Mouse (Mus musculus): Measurements from ENCODE around the gene 1700034J05Rik. TPM values are rescaled to one million over a fixed set of nuclear protein-coding genes. Genes with fewer than 3 reads are reported as not detected.
A peak's percentile ranks its signal among the peaks of the same experiment; 100 is the strongest.

Gene 1700034J05Rik
- polyA plus RNA-seq (2012; rRNA removed) = not detected in 2 replicates
- polyA plus RNA-seq (2014; fragmentation: Nextera tagmentation; extraction: Ambion mirVana) = 0.21 and 0.56 TPM in 2 replicates

GRCm38 (mm10) chr6:146954258-146954657 is at the start of gene 1700034J05Rik:
TSS of gene 1700034J05Rik (minus strand) at chr6:146954422.
- H3K4me3 ChIP-seq (replicated peaks; ENCODE audit: low read length) = no peak within 1 kb of the TSS
- H3K4me1 ChIP-seq (ENCODE audit: control insufficient read depth, insufficient read depth, low read length) = peaks cover 4% of the 10 kb centered on the region; the same call in 1 of the 2 replicates
- no peak within 1 kb of the TSS for H3K9ac ChIP-seq (ENCODE audit: low read depth, low read length, severe bottlenecking)
- no peak for DNase-seq (ENCODE audit: low spot score)
- no peaks in the 10 kb centered on the region for H3K9me3 ChIP-seq (ENCODE audit: control insufficient read depth, low read length)
- TF ChIP-seq POLR2A (IDR thresholded peaks at IDR 0.05; ENCODE audit: borderline replicate concordance, extremely low read depth, insufficient read depth, insufficient read length) = no peak
- no peaks in the 10 kb centered on the region for H3K36me3 ChIP-seq (ENCODE audit: control insufficient read depth, insufficient read depth, low read length)
- WGBS = 100% methylated on average over 1 of the region's 1 CpGs
- H3K27me3 ChIP-seq (ENCODE audit: control insufficient read depth, insufficient read depth, low read length) = no peaks in the 10 kb centered on the region
- ATAC-seq (ENCODE audit: low FRiP score, low read depth) = 0 out of 2 replicates have a peak, but pooled peaks have one; percentile 23
- H3K4me2 ChIP-seq (replicated peaks; ENCODE audit: low read depth, low read length, severe bottlenecking) = no peak within 1 kb of the TSS
- no peak within 1 kb of the TSS for H3K27ac ChIP-seq (replicated peaks; ENCODE audit: low read depth, low read length)

GRCm38 (mm10) chr6:146999755-147000154 is 45.5 kb upstream of the 1700034J05Rik start:
- Histone ChIP-seq H3K4me3 (replicated peaks; ENCODE audit: low read length) (no peak overlapping the region), H3K27ac (replicated peaks; ENCODE audit: low read depth, low read length) (no peak overlapping the region), H3K9ac (ENCODE audit: low read depth, low read length, severe bottlenecking) (no peak overlapping the region), H3K36me3 (ENCODE audit: control insufficient read depth, insufficient read depth, low read length) (peaks cover 66% of the 10 kb centered on the region), H3K27me3 (ENCODE audit: control insufficient read depth, insufficient read depth, low read length) (no peaks in the 10 kb centered on the region), H3K9me3 (ENCODE audit: control insufficient read depth, low read length) (no peaks in the 10 kb centered on the region), H3K4me1 (ENCODE audit: control insufficient read depth, insufficient read depth, low read length) (no peaks in the 10 kb centered on the region), H3K4me2 (replicated peaks; ENCODE audit: low read depth, low read length, severe bottlenecking) (no peak overlapping the region)
- no peak for TF ChIP-seq POLR2A (IDR thresholded peaks at IDR 0.05; ENCODE audit: borderline replicate concordance, extremely low read depth, insufficient read depth, insufficient read length)
- ATAC-seq (ENCODE audit: low FRiP score, low read depth) = no peak
- 65% methylated on average over 2 of the region's 2 CpGs for WGBS
- no peak for DNase-seq (ENCODE audit: low spot score)

DNA sequence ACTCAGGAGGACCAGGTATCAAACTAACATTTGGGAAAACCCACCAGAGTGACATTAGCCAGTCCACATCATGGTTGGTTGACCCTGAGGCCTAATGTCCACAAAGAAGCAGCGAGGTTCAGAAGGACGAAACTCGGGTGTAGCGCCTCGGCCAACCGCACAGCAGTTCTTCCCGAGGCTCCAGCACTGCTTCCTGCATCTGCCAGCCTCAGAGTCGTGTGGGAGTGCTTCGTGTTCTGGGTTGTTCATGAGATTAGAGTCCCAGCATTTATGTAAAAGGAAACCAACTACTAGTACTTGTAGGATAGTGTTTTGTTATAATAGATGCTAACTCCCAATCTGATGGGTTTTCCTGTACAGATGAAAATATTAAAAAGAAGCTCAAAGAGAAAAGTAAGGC is 45.1 kb upstream of the 1700034J05Rik start:
- DNase-seq (ENCODE audit: low spot score) (no peak), ATAC-seq (ENCODE audit: low FRiP score, low read depth) (no peak)
- Histone ChIP-seq H3K27me3 (ENCODE audit: control insufficient read depth, insufficient read depth, low read length) (no peaks in the 10 kb centered on the region), H3K27ac (replicated peaks; ENCODE audit: low read depth, low read length) (no peak overlapping the region), H3K4me3 (replicated peaks; ENCODE audit: low read length) (no peak overlapping the region), H3K9ac (ENCODE audit: low read depth, low read length, severe bottlenecking) (no peak overlapping the region), H3K9me3 (ENCODE audit: control insufficient read depth, low read length) (no peaks in the 10 kb centered on the region), H3K4me2 (replicated peaks; ENCODE audit: low read depth, low read length, severe bottlenecking) (no peak overlapping the region), H3K4me1 (ENCODE audit: control insufficient read depth, insufficient read depth, low read length) (no peaks in the 10 kb centered on the region), H3K36me3 (ENCODE audit: control insufficient read depth, insufficient read depth, low read length) (peaks cover 66% of the 10 kb centered on the region)
- WGBS = 91% methylated on average over 9 of the region's 9 CpGs
- no peak for TF ChIP-seq POLR2A (IDR thresholded peaks at IDR 0.05; ENCODE audit: borderline replicate concordance, extremely low read depth, insufficient read depth, insufficient read length)

DNA sequence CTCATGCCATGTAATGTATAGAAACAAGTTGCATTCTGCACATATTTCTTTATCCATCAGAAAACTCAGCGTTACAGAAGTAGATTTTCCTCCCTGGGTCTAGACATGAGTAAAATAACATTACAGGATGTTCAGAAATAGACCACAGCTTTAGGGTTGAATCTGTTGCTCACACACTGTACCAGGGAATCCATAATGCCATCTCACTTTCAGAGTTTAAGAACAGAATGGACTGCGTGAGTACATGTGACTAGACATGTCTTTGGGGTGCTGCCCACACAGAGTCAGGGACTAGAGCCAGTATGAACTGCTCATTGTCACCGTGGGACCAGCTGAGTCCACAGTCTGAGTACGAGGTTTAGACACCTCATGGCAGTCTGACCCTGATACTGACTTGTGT is 44.5 kb upstream of the 1700034J05Rik start:
- DNase-seq (ENCODE audit: low spot score) (no peak), ATAC-seq (ENCODE audit: low FRiP score, low read depth) (no peak)
- no peak overlapping the region for H3K27ac ChIP-seq (replicated peaks; ENCODE audit: low read depth, low read length)
- no peak overlapping the region for H3K4me2 ChIP-seq (replicated peaks; ENCODE audit: low read depth, low read length, severe bottlenecking)
- H3K4me3 ChIP-seq (replicated peaks; ENCODE audit: low read length) = no peak overlapping the region
- 92% methylated on average over 4 of the region's 4 CpGs for WGBS
- no peaks in the 10 kb centered on the region for H3K4me1 ChIP-seq (ENCODE audit: control insufficient read depth, insufficient read depth, low read length)
- TF ChIP-seq POLR2A (IDR thresholded peaks at IDR 0.05; ENCODE audit: borderline replicate concordance, extremely low read depth, insufficient read depth, insufficient read length) = no peak
- no peaks in the 10 kb centered on the region for H3K27me3 ChIP-seq (ENCODE audit: control insufficient read depth, insufficient read depth, low read length)
- H3K36me3 ChIP-seq (ENCODE audit: control insufficient read depth, insufficient read depth, low read length) = peaks cover 62% of the 10 kb centered on the region
- H3K9me3 ChIP-seq (ENCODE audit: control insufficient read depth, low read length) = no peaks in the 10 kb centered on the region
- H3K9ac ChIP-seq (ENCODE audit: low read depth, low read length, severe bottlenecking) = no peak overlapping the region

DNA sequence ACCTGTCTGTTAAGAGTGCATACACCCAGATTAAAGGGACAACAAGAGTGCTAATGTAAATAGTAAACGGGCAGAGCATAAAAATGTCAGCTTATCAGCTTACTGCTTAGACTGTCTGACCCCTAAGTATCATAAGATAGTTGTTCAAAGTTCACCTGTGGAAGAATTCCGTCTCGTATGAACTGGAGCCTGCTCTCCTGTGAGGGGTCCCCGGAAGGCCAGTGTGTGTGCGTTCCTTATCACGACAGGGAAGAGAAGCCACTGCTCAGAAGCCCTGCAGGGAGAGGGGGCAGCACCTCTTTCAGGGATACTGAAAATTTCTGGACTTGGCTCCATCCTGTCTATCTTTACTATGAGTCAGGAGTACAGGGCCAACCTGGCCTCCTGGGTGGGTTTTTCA is 42.8 kb upstream of the 1700034J05Rik start:
- 84% methylated on average over 6 of the region's 6 CpGs for WGBS
- peaks cover 52% of the 10 kb centered on the region for H3K36me3 ChIP-seq (ENCODE audit: control insufficient read depth, insufficient read depth, low read length)
- no peaks in the 10 kb centered on the region for H3K9me3 ChIP-seq (ENCODE audit: control insufficient read depth, low read length)
- H3K4me3 ChIP-seq (replicated peaks; ENCODE audit: low read length) = no peak overlapping the region
- H3K27ac ChIP-seq (replicated peaks; ENCODE audit: low read depth, low read length) = no peak overlapping the region
- H3K27me3 ChIP-seq (ENCODE audit: control insufficient read depth, insufficient read depth, low read length) = no peaks in the 10 kb centered on the region
- no peak for TF ChIP-seq POLR2A (IDR thresholded peaks at IDR 0.05; ENCODE audit: borderline replicate concordance, extremely low read depth, insufficient read depth, insufficient read length)
- ATAC-seq (ENCODE audit: low FRiP score, low read depth) (no peak), DNase-seq (ENCODE audit: low spot score) (no peak)
- no peak overlapping the region for H3K4me2 ChIP-seq (replicated peaks; ENCODE audit: low read depth, low read length, severe bottlenecking)
- no peaks in the 10 kb centered on the region for H3K4me1 ChIP-seq (ENCODE audit: control insufficient read depth, insufficient read depth, low read length)
- no peak overlapping the region for H3K9ac ChIP-seq (ENCODE audit: low read depth, low read length, severe bottlenecking)

- no peaks in the 10 kb centered on the region for H3K9me3 ChIP-seq (ENCODE audit: control insufficient read depth, low read length)
- no peak for DNase-seq (ENCODE audit: low spot score)
- peaks cover 46% of the 10 kb centered on the region for H3K36me3 ChIP-seq (ENCODE audit: control insufficient read depth, insufficient read depth, low read length)
- H3K4me2 ChIP-seq (replicated peaks; ENCODE audit: low read depth, low read length, severe bottlenecking) = no peak overlapping the region
- H3K27ac ChIP-seq (replicated peaks; ENCODE audit: low read depth, low read length) = no peak overlapping the region
- H3K9ac ChIP-seq (ENCODE audit: low read depth, low read length, severe bottlenecking) = no peak overlapping the region
- no peaks in the 10 kb centered on the region for H3K4me1 ChIP-seq (ENCODE audit: control insufficient read depth, insufficient read depth, low read length)
- no peak for TF ChIP-seq POLR2A (IDR thresholded peaks at IDR 0.05; ENCODE audit: borderline replicate concordance, extremely low read depth, insufficient read depth, insufficient read length)
- no peak for ATAC-seq (ENCODE audit: low FRiP score, low read depth)
- H3K4me3 ChIP-seq (replicated peaks; ENCODE audit: low read length) = no peak overlapping the region
- H3K27me3 ChIP-seq (ENCODE audit: control insufficient read depth, insufficient read depth, low read length) = no peaks in the 10 kb centered on the region
- 88% methylated on average over 6 of the region's 6 CpGs for WGBS
Measured at GRCm38 (mm10) chr6:146995878-146996277, 41.7 kb upstream of the 1700034J05Rik start.
